Mouse (Mus musculus): ENCODE results near the gene Pip4k2b. TPM values are rescaled to one million over a fixed set of nuclear protein-coding genes. Genes with fewer than 3 reads are reported as not detected.

The Pip4k2b gene
- polyA plus RNA-seq, 1 experiment, result 92.5 TPM

- peak; percentile 13 for DNase-seq (ENCODE audit: low read depth)
- no peak for TF ChIP-seq CTCF (IDR thresholded peaks at IDR 0.05; ENCODE audit: borderline replicate concordance, extremely low read depth, insufficient read depth, insufficient read length)
- no peak for TF ChIP-seq POLR2A (IDR thresholded peaks at IDR 0.05; ENCODE audit: borderline replicate concordance, extremely low read depth, insufficient read depth, insufficient read length, poor library complexity, severe bottlenecking)
Measured at GRCm38 (mm10) chr11:97733689-97734088, 10.8 kb downstream of the Pip4k2b start.

- no peak for DNase-seq (ENCODE audit: low read depth)
- TF ChIP-seq POLR2A (IDR thresholded peaks at IDR 0.05; ENCODE audit: borderline replicate concordance, extremely low read depth, insufficient read depth, insufficient read length, poor library complexity, severe bottlenecking) (no peak), CTCF (IDR thresholded peaks at IDR 0.05; ENCODE audit: borderline replicate concordance, extremely low read depth, insufficient read depth, insufficient read length) (no peak)
Measured at GRCm38 (mm10) chr11:97728730-97729129, 15.8 kb downstream of the Pip4k2b start.

GRCm38 (mm10) chr11:97728311-97728710, 16.2 kb downstream of the Pip4k2b start:
- no peak for DNase-seq (ENCODE audit: low read depth)
- TF ChIP-seq POLR2A (IDR thresholded peaks at IDR 0.05; ENCODE audit: borderline replicate concordance, extremely low read depth, insufficient read depth, insufficient read length, poor library complexity, severe bottlenecking), result no peak
- TF ChIP-seq CTCF (IDR thresholded peaks at IDR 0.05; ENCODE audit: borderline replicate concordance, extremely low read depth, insufficient read depth, insufficient read length), result no peak

GRCm38 (mm10) chr11:97723709-97724108, 20.8 kb downstream of the Pip4k2b start:
- TF ChIP-seq CTCF (IDR thresholded peaks at IDR 0.05; ENCODE audit: borderline replicate concordance, extremely low read depth, insufficient read depth, insufficient read length) (no peak), POLR2A (IDR thresholded peaks at IDR 0.05; ENCODE audit: borderline replicate concordance, extremely low read depth, insufficient read depth, insufficient read length, poor library complexity, severe bottlenecking) (no peak)
- DNase-seq (ENCODE audit: low read depth), result no peak

GRCm38 (mm10) chr11:97721338-97721737, 23.2 kb downstream of the Pip4k2b start:
- DNase-seq (ENCODE audit: low read depth), result no peak

GRCm38 (mm10) chr11:97719041-97719440, 25.5 kb downstream of the Pip4k2b start:
- TF ChIP-seq CTCF (IDR thresholded peaks at IDR 0.05; ENCODE audit: borderline replicate concordance, extremely low read depth, insufficient read depth, insufficient read length) (no peak), POLR2A (IDR thresholded peaks at IDR 0.05; ENCODE audit: borderline replicate concordance, extremely low read depth, insufficient read depth, insufficient read length, poor library complexity, severe bottlenecking) (no peak)

More at GRCm38 (mm10) chr11:97721338-97721737, 23.2 kb downstream of the Pip4k2b start:
- no peak for TF ChIP-seq POLR2A (IDR thresholded peaks at IDR 0.05; ENCODE audit: borderline replicate concordance, extremely low read depth, insufficient read depth, insufficient read length, poor library complexity, severe bottlenecking)
- TF ChIP-seq CTCF (IDR thresholded peaks at IDR 0.05; ENCODE audit: borderline replicate concordance, extremely low read depth, insufficient read depth, insufficient read length), result no peak

GRCm38 (mm10) chr11:97718281-97718860, 26.1 kb downstream of the Pip4k2b start:
- no peak for DNase-seq (ENCODE audit: low read depth)
- no peak for TF ChIP-seq POLR2A (IDR thresholded peaks at IDR 0.05; ENCODE audit: borderline replicate concordance, extremely low read depth, insufficient read depth, insufficient read length, poor library complexity, severe bottlenecking)

More at GRCm38 (mm10) chr11:97719041-97719440, 25.5 kb downstream of the Pip4k2b start:
- DNase-seq (ENCODE audit: low read depth), result no peak

GRCm38 (mm10) chr11:97717369-97718280, 26.9 kb downstream of the Pip4k2b start:
- no peak for DNase-seq (ENCODE audit: low read depth)
- TF ChIP-seq CTCF (IDR thresholded peaks at IDR 0.05; ENCODE audit: borderline replicate concordance, extremely low read depth, insufficient read depth, insufficient read length) (no peak), POLR2A (IDR thresholded peaks at IDR 0.05; ENCODE audit: borderline replicate concordance, extremely low read depth, insufficient read depth, insufficient read length, poor library complexity, severe bottlenecking) (no peak)

GRCm38 (mm10) chr11:97716021-97716420, 28.5 kb downstream of the Pip4k2b start:
- TF ChIP-seq CTCF (IDR thresholded peaks at IDR 0.05; ENCODE audit: borderline replicate concordance, extremely low read depth, insufficient read depth, insufficient read length), result no peak
- TF ChIP-seq POLR2A (IDR thresholded peaks at IDR 0.05; ENCODE audit: borderline replicate concordance, extremely low read depth, insufficient read depth, insufficient read length, poor library complexity, severe bottlenecking), result no peak
- DNase-seq (ENCODE audit: low read depth), result no peak

GRCm38 (mm10) chr11:97714784-97715760, 29.4 kb downstream of the Pip4k2b start:
- peak; percentile 5 for DNase-seq (ENCODE audit: low read depth)

GRCm38 (mm10) chr11:97714356-97714755, 30.1 kb downstream of the Pip4k2b start:
- DNase-seq (ENCODE audit: low read depth), result no peak
- TF ChIP-seq CTCF (IDR thresholded peaks at IDR 0.05; ENCODE audit: borderline replicate concordance, extremely low read depth, insufficient read depth, insufficient read length) (no peak), POLR2A (IDR thresholded peaks at IDR 0.05; ENCODE audit: borderline replicate concordance, extremely low read depth, insufficient read depth, insufficient read length, poor library complexity, severe bottlenecking) (no peak)

More at GRCm38 (mm10) chr11:97714784-97715760, 29.4 kb downstream of the Pip4k2b start:
- TF ChIP-seq POLR2A (IDR thresholded peaks at IDR 0.05; ENCODE audit: borderline replicate concordance, extremely low read depth, insufficient read depth, insufficient read length, poor library complexity, severe bottlenecking) (no peak), CTCF (IDR thresholded peaks at IDR 0.05; ENCODE audit: borderline replicate concordance, extremely low read depth, insufficient read depth, insufficient read length) (no peak)
